Mouse (Mus musculus) thymus, adult 2 months (tissue): ENCODE results near the gene Npepps. TPM values are rescaled to one million over a fixed set of nuclear protein-coding genes. Genes with fewer than 3 reads are reported as not detected.
"Not testable (repeated sequence)": the region's sequence is repeated elsewhere in the genome, so short reads cannot be mapped to it uniquely, and the experiment has no call there.

Experiments used
- DNase-seq: peaks from one replicate; pipeline ENCODE4 v3.0.0; 2021
- H3K27ac ChIP-seq: fragments of 200-500 bp; 2 replicates; pipeline ENCODE4 v1.5.1; 2012; ENCODE audit warnings: low read length, control low read depth; ENCODE audit not compliant: control insufficient read depth, insufficient read depth
- H3K27me3 ChIP-seq: fragments of 200-500 bp; 2 replicates; pipeline ENCODE4 v1.6.1; 2012; ENCODE audit warnings: mild to moderate bottlenecking, low read length, moderate library complexity, mixed read lengths; ENCODE audit not compliant: control insufficient read depth, insufficient read depth
- H3K36me3 ChIP-seq: fragments of 200-500 bp; 2 replicates; pipeline ENCODE4 v1.6.1; 2012; ENCODE audit warnings: mild to moderate bottlenecking, low read length, moderate library complexity; ENCODE audit not compliant: control insufficient read depth, insufficient read depth
- H3K4me1 ChIP-seq: fragments of 200-500 bp; replicated peaks from 2 replicates; pipeline ENCODE4 v1.6.1; 2012; ENCODE audit warnings: low read length; ENCODE audit not compliant: control insufficient read depth, insufficient read depth
- H3K4me3 ChIP-seq: fragments of 200-500 bp; 2 replicates; pipeline ENCODE4 v1.5.1; 2012; ENCODE audit warnings: mild to moderate bottlenecking, low read length, control low read depth, moderate library complexity; ENCODE audit not compliant: control insufficient read depth, insufficient read depth
- CTCF ChIP-seq: fragments of 200-500 bp; IDR thresholded peaks from 2 replicates; pipeline ENCODE4 v1.5.1; 2012; ENCODE audit warnings: mild to moderate bottlenecking, control low read depth, low read length, moderate library complexity, borderline replicate concordance; ENCODE audit not compliant: control insufficient read depth, poor library complexity, insufficient read depth; ENCODE audit errors: extremely low read depth
- POLR2A ChIP-seq: fragments of 200-500 bp; IDR thresholded peaks from 2 replicates; pipeline ENCODE4 v1.6.1; 2012; ENCODE audit warnings: mild to moderate bottlenecking, low read length, control low read depth, moderate library complexity; ENCODE audit not compliant: control insufficient read depth, poor library complexity, insufficient read depth; ENCODE audit errors: extremely low read depth
- WGBS: fragments of 180-500 bp; shearing (Covaris S2); methylation state at CpG from one replicate; pipeline ENCODE4 v1.1.7; 2018; 5-methylcytosine and 5-hydroxymethylcytosine counted together
- polyA plus RNA-seq: library from polyadenylated mRNA; depleted of rRNA; stranded (reverse); fragments of >200 nt; gene quantifications from 2 replicates; pipeline ENCODE4 v1.2.3, GENCODE M21; 2012; rRNA removed

Npepps gene
- 36.9 and 42.9 TPM in 2 replicates for polyA plus RNA-seq

- H3K4me1 ChIP-seq, result peaks cover 13% of the 10 kb centered on the region
- WGBS, result 1% methylated on average over 61 of the region's 83 CpGs
These were observed at the start of gene Npepps for GRCm38 (mm10) chr11:97280216-97280861. TSS of gene Npepps (minus strand) at chr11:97280638.

GRCm38 (mm10) chr11:97328148-97328547, 47.7 kb upstream of the Npepps start:
- TF ChIP-seq POLR2A (no peak), CTCF (peak; percentile 80; the same call in 1 of the 2 replicates)
- no peak overlapping the region for H3K4me3 ChIP-seq
- no peak overlapping the region for H3K27ac ChIP-seq
- H3K27me3 ChIP-seq, result no peaks in the 10 kb centered on the region
- no peaks in the 10 kb centered on the region for H3K4me1 ChIP-seq
- WGBS, result 27% methylated on average over 9 of the region's 9 CpGs
- DNase-seq, result peak; percentile 60
- H3K36me3 ChIP-seq, result peaks cover 11% of the 10 kb centered on the region; the same call in 1 of the 2 replicates

More at GRCm38 (mm10) chr11:97280216-97280861, at the start of gene Npepps:
- Histone ChIP-seq H3K36me3 (no peaks in the 10 kb centered on the region), H3K27me3 (no peaks in the 10 kb centered on the region), H3K4me3 (peak within 1 kb of the TSS; percentile 85), H3K27ac (peak within 1 kb of the TSS; percentile 26)
- TF ChIP-seq POLR2A (0 out of 2 replicates have a peak, but pooled peaks have one; percentile 39), CTCF (no peak)
- DNase-seq, result peak; percentile 79

GRCm38 (mm10) chr11:97325224-97325623, 44.8 kb upstream of the Npepps start:
- H3K4me3 ChIP-seq, result no peak overlapping the region
- WGBS, result 60% methylated on average over 1 of the region's 1 CpGs
- no peak overlapping the region for H3K27ac ChIP-seq
- no peaks in the 10 kb centered on the region for H3K27me3 ChIP-seq
- no peaks in the 10 kb centered on the region for H3K4me1 ChIP-seq
- no peak for TF ChIP-seq POLR2A
- no peak for TF ChIP-seq CTCF
- peak; percentile 34 for DNase-seq
- peaks cover 11% of the 10 kb centered on the region; the same call in 1 of the 2 replicates for H3K36me3 ChIP-seq

DNA sequence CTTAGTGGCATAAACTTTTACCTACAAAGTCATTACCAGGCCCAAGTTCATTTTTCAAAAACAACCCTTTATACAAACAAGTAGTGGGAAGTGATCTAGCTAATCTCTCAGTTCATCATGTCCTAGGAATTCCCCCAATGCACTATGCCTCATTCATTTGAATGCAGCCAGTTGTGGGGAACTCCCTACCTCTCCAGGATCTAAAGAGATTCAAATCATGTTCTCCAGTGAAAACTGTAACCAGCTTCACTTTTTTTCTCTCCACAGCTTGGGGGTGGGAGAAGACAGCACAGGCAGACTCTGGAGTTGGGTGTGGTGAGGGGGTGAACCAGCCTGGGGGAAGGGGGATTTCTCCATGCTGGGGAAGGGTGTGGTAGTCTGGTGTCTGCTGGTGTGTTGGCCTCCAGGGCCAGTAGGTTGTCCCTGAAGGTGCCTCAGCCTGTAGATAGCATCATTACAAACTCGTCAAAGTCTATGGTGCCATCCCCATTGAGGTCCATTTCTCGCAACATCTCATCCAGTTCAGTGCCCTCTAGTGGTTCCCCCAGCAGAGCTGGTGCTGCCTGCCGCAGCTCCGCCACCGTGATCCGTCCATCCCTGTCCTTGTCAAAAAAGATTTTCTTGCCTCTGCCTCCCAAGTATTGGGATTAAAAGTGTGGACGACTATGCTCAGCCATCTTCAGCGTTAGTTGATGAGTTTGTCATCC, 41.6 kb upstream of the Npepps start:
- not testable (repeated sequence) for H3K27ac ChIP-seq, DNase-seq, H3K36me3 ChIP-seq, H3K4me3 ChIP-seq, H3K27me3 ChIP-seq, H3K4me1 ChIP-seq
- WGBS, result 95% methylated on average over 8 of the region's 8 CpGs

GRCm38 (mm10) chr11:97321197-97321596, 40.8 kb upstream of the Npepps start:
- TF ChIP-seq POLR2A (no peak), CTCF (no peak)
- no peak overlapping the region for H3K4me3 ChIP-seq
- H3K27me3 ChIP-seq, result no peaks in the 10 kb centered on the region
- H3K27ac ChIP-seq, result no peak overlapping the region
- no peaks in the 10 kb centered on the region for H3K4me1 ChIP-seq
- DNase-seq, result no peak
- peaks cover 5% of the 10 kb centered on the region; the same call in 1 of the 2 replicates for H3K36me3 ChIP-seq
- 93% methylated on average over 8 of the region's 8 CpGs for WGBS

- no peaks in the 10 kb centered on the region for H3K4me1 ChIP-seq
- under 1% methylated on average over 50 of the region's 50 CpGs for WGBS
- DNase-seq, result peak; percentile 98
- H3K27ac ChIP-seq, result no peak within 1 kb of the TSS
- H3K36me3 ChIP-seq, result no peaks in the 10 kb centered on the region
- H3K27me3 ChIP-seq, result no peaks in the 10 kb centered on the region; the same call in 1 of the 2 replicates
- TF ChIP-seq POLR2A, result peak; percentile 75
- peak; percentile 81 for TF ChIP-seq CTCF
- H3K4me3 ChIP-seq, result peak within 1 kb of the TSS; percentile 38
These were observed 35.4 kb upstream of the Npepps start, which contains the start of gene Mrpl45 for GRCm38 (mm10) chr11:97315504-97316503. TSS of gene Mrpl45 (plus strand) at chr11:97315716.
